Mouse (Mus musculus): ENCODE measurements around the gene Ctu2. TPM values are rescaled to one million over a fixed set of nuclear protein-coding genes. Genes with fewer than 3 reads are reported as not detected.
A peak's percentile ranks its signal among the peaks of the same experiment; 100 is the strongest.

Ctu2 gene
- total and polyA plus RNA-seq, 3 experiments: 23.8 to 63.1 (median 40.4) TPM

DNA sequence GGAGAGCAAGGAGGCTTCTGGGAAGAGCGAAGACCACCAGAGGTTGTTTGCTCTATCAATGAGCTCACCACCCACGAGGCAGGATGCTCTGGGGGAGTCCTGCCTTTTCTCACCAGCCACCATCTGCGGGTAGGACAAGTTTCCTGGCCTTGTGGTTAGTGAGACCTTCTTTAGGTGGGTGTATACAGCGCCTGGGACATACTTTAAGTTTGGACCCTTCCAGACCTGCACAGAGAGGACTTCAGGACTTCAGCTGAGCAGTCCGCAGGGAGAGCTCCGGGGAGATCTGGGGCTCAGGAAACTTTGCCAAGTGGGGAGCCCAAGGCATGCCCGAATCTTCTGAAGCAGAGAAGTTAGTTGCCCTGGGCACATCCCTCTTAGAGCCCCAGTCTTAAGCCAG, 16.0 kb upstream of the Ctu2 start:
- TF ChIP-seq PAX5 (IDR thresholded peaks at IDR 0.05; ENCODE audit: low read length) (no peak), RAD21 (IDR thresholded peaks at IDR 0.05; ENCODE audit: low read depth, low read length) (no peak), NELFE (IDR thresholded peaks at IDR 0.05; ENCODE audit: low read depth, low read length) (no peak), EP300 (IDR thresholded peaks at IDR 0.05; ENCODE audit: low read length) (no peak), CTCF (conservative IDR thresholded peaks at IDR 0.05 in 1 of 2, IDR thresholded peaks at IDR 0.05 in 1 of 2; ENCODE audit: low read depth in 2 of 2, low read length in 2 of 2) (no peak), RCOR1 (conservative IDR thresholded peaks at IDR 0.05; ENCODE audit: low read depth, low read length) (no peak), ZMIZ1 (IDR thresholded peaks at IDR 0.05; ENCODE audit: low read depth, low read length) (no peak), MAX (IDR thresholded peaks at IDR 0.05; ENCODE audit: low read length) (no peak), HCFC1 (IDR thresholded peaks at IDR 0.05; ENCODE audit: low read depth, low read length) (no peak), MXI1 (IDR thresholded peaks at IDR 0.05; ENCODE audit: low read depth, low read length) (no peak), JUND (conservative IDR thresholded peaks at IDR 0.05; ENCODE audit: low read depth, low read length) (no peak), ZKSCAN1 (IDR thresholded peaks at IDR 0.05; ENCODE audit: borderline replicate concordance, low read depth, low read length) (no peak), CHD1 (IDR thresholded peaks at IDR 0.05; ENCODE audit: low read depth, low read length) (no peak), MAZ (IDR thresholded peaks at IDR 0.05; ENCODE audit: low read depth, low read length) (no peak), ZC3H11A (IDR thresholded peaks at IDR 0.05; ENCODE audit: low read depth, low read length) (no peak), TCF12 (IDR thresholded peaks at IDR 0.05; ENCODE audit: low read depth, low read length) (no peak), NRF1 (IDR thresholded peaks at IDR 0.05; ENCODE audit: low read depth, low read length) (no peak), SIN3A (IDR thresholded peaks at IDR 0.05; ENCODE audit: low read length) (no peak)
- in situ Hi-C loops (cut with MboI; ENCODE audit: low pct_ligation_motif_present, low pct_unique_long_range_greater_than_20kb, low sequenced_read_pairs): no loop called here
- H3K27ac ChIP-seq (ENCODE audit: insufficient read depth, low read depth): no peak overlapping the region
- no peak for DNase-seq (ENCODE audit: extremely low read depth)
- peak overlapping the region; percentile 89 for H3K4me2 ChIP-seq (ENCODE audit: insufficient read depth, low read depth, poor library complexity, severe bottlenecking)
- peaks cover 3% of the 10 kb centered on the region for H3K9me3 ChIP-seq (replicated peaks; ENCODE audit: low read length)
- peaks cover 9 to 48% of the 10 kb centered on the region in 2 experiments for H3K4me1 ChIP-seq (ENCODE audit: control insufficient read depth in 1 of 2, insufficient read depth in 2 of 2)
- H3K79me2 ChIP-seq (replicated peaks; ENCODE audit: control insufficient read depth, extremely low read depth, insufficient read depth, poor library complexity, severe bottlenecking): no peaks in the 10 kb centered on the region
- peaks cover 45% of the 10 kb centered on the region for H3K27me3 ChIP-seq (replicated peaks)
- dilution Hi-C loops (cut with MboI; ENCODE audit: extremely low pct_ligation_motif_present, extremely low pct_unique_long_range_greater_than_20kb, low sequenced_read_pairs): no loop called here
- H3K36me3 ChIP-seq (replicated peaks in 1 of 2; ENCODE audit: control insufficient read depth in 1 of 2, insufficient read depth in 1 of 2, low read length in 1 of 2): peaks cover 0 to 2% of the 10 kb centered on the region in 2 experiments
- no peak overlapping the region for H3K9ac ChIP-seq (ENCODE audit: insufficient read depth, low read depth)
- H3K4me3 ChIP-seq (replicated peaks in 1 of 3; ENCODE audit: low read depth in 2 of 3, low read length in 2 of 3, poor library complexity in 1 of 3): peak overlapping the region; percentile 7 to 40 (median 13)

DNA sequence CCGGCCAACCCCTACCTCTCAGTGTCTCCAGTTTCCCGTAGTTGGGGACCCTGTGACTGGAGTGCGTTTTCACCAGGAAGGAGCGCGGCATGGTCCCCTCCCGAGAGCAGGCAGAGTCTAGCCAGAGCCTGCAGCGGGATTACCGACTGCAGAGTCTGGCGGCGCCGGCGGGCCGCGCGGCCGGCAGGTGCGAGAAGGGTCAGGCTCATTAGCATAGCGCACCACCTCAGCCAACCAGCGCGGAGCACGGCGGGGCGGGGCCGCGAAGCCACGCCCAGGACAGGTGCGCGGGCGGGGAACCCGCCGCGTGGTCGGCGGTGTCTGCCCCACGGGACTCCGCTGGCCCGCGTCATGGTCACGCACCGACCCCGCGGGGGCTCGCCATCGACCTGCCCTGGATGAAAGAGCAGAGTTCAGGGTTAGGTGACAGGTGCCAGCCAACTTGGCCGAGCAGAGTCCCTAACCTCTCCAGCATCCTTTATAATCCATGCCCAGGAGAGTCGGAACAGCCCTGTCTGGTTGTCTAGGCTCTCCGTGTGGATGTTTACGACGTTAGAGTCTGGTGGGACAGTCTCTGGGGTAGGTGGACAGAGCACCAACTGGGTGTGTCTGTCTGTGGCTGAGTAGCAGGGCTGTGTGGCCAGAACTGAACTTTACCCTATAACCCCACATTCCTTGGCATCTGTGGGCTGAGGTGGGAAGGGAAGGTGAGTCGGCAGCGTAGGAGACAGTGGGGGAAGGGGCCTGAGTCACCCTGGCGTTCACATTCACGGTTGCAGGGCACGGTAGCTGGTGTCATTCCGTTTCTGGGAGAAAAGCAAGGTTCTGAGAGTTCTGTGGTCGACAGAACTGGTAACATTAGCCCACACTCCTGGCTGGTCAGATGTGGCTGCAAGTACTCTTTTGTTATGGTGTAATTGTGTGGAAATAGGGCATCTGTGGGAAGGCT, 15.1 kb upstream of the Ctu2 start, which contains the start of gene Snai3:
TSS of gene Snai3 (minus strand) at position 210 of the 949 bp plus-strand sequence.
- Histone ChIP-seq H3K9ac (ENCODE audit: insufficient read depth, low read depth) (no peak within 1 kb of the TSS), H3K9me3 (replicated peaks; ENCODE audit: low read length) (peaks cover 3% of the 10 kb centered on the region), H3K79me2 (replicated peaks; ENCODE audit: control insufficient read depth, extremely low read depth, insufficient read depth, poor library complexity, severe bottlenecking) (no peaks in the 10 kb centered on the region), H3K27me3 (replicated peaks) (peaks cover 45% of the 10 kb centered on the region), H3K4me2 (ENCODE audit: insufficient read depth, low read depth, poor library complexity, severe bottlenecking) (peak within 1 kb of the TSS; percentile 89), H3K36me3 (replicated peaks in 1 of 2; ENCODE audit: control insufficient read depth in 1 of 2, insufficient read depth in 1 of 2, low read length in 1 of 2) (peaks cover 0 to 11% of the 10 kb centered on the region in 2 experiments), H3K4me3 (replicated peaks in 1 of 3; ENCODE audit: low read depth in 2 of 3, low read length in 2 of 3, poor library complexity in 1 of 3) (peak within 1 kb of the TSS; percentile 13 to 40 (median 28)), H3K4me1 (ENCODE audit: control insufficient read depth in 1 of 2, insufficient read depth in 2 of 2) (peaks cover 9 to 48% of the 10 kb centered on the region in 2 experiments), H3K27ac (ENCODE audit: insufficient read depth, low read depth) (no peak within 1 kb of the TSS)
- dilution Hi-C loops (cut with MboI; ENCODE audit: extremely low pct_ligation_motif_present, extremely low pct_unique_long_range_greater_than_20kb, low sequenced_read_pairs) (no loop called here), in situ Hi-C loops (cut with MboI; ENCODE audit: low pct_ligation_motif_present, low pct_unique_long_range_greater_than_20kb, low sequenced_read_pairs) (no loop called here)
- TF ChIP-seq POLR2A (IDR thresholded peaks at IDR 0.05; ENCODE audit: low read depth, low read length) (peak; percentile 32; the same call in 1 of the 2 replicates), JUN (IDR thresholded peaks at IDR 0.05; ENCODE audit: insufficient read depth, low read depth, low read length) (no peak), ZKSCAN1 (IDR thresholded peaks at IDR 0.05; ENCODE audit: borderline replicate concordance, low read depth, low read length) (no peak), MXI1 (IDR thresholded peaks at IDR 0.05; ENCODE audit: low read depth, low read length) (peak; percentile 40; the same call in 1 of the 2 replicates), MAZ (IDR thresholded peaks at IDR 0.05; ENCODE audit: low read depth, low read length) (no peak), ZNF384 (IDR thresholded peaks at IDR 0.05; ENCODE audit: low read depth, low read length) (no peak), SIN3A (IDR thresholded peaks at IDR 0.05; ENCODE audit: low read length) (0 out of 2 replicates have a peak, but pooled peaks have one; percentile 54), CTCF (conservative IDR thresholded peaks at IDR 0.05 in 1 of 2, IDR thresholded peaks at IDR 0.05 in 1 of 2; ENCODE audit: low read depth in 2 of 2, low read length in 2 of 2) (no peak), KAT2A (IDR thresholded peaks at IDR 0.05; ENCODE audit: insufficient replicate concordance, low read length) (no peak), POLR2AphosphoS2 (IDR thresholded peaks at IDR 0.05; ENCODE audit: low read depth, low read length) (no peak), RAD21 (IDR thresholded peaks at IDR 0.05; ENCODE audit: low read depth, low read length) (no peak; the same call in 1 of the 2 replicates), CHD2 (IDR thresholded peaks at IDR 0.05; ENCODE audit: low read length) (no peak), BHLHE40 (IDR thresholded peaks at IDR 0.05; ENCODE audit: low read depth, low read length) (peak; percentile 47), NRF1 (IDR thresholded peaks at IDR 0.05; ENCODE audit: low read depth, low read length) (peak; percentile 47; the same call in 1 of the 2 replicates), IRF4 (IDR thresholded peaks at IDR 0.05; ENCODE audit: low read depth, low read length) (no peak), TCF12 (IDR thresholded peaks at IDR 0.05; ENCODE audit: low read depth, low read length) (peak; percentile 51; the same call in 1 of the 2 replicates), UBTF (IDR thresholded peaks at IDR 0.05; ENCODE audit: low read depth, low read length) (no peak)
- peak; percentile 44 for DNase-seq (ENCODE audit: extremely low read depth)

Data from CH12.LX (cell line).